Mouse (Mus musculus) kidney, postnatal 10 days (tissue): ENCODE measurements at regions not wholly inside any gene's neighbourhood (a gene's known extent, or its start where the extent isn't known, plus 50 kb on each side); places are given as distances from the start of the nearest gene placed in this dataset.

ENCODE experiments used
- DNase-seq: peaks from one replicate; pipeline ENCODE4 v3.0.0; 2021; ENCODE audit warnings: mixed read lengths

GRCm38 (mm10) chr17:77711130-77711529, 488.9 kb upstream of the Crim1 start:
- DNase-seq, result no peak

- DNase-seq, result no peak
Measured at GRCm38 (mm10) chr17:77712189-77712588, 487.9 kb upstream of the Crim1 start.

GRCm38 (mm10) chr17:77718450-77718849, 481.6 kb upstream of the Crim1 start:
- DNase-seq, result no peak

- DNase-seq, result peak; percentile 9
Measured at GRCm38 (mm10) chr17:77734413-77735024, 465.5 kb upstream of the Crim1 start.
